Mouse (Mus musculus): ENCODE data around the gene S100a5. TPM values are rescaled to one million over a fixed set of nuclear protein-coding genes. Genes with fewer than 3 reads are reported as not detected.

S100a5 gene
- polyA plus RNA-seq, 1 experiment from 2014 or later: not detected

DNA sequence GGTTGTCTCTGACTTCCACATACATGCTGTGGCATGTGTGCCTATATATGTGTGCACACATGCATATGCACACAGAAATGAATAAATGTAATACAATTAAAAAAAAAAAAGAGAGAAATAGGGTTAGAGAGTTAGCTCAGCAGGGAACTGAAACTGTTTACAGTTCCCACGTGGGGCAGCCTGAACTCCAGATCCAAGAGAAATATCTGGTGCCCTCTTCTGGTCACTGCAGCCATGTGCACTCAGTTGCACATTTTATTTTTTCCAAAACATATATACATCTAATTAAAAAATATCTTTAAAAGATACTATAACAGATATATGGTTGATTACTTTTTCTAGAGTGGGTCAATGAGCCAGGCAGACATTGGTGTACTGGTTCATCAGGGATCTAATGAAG, 9.3 kb downstream of the S100a5 start:
- no peak overlapping the region for H3K27ac ChIP-seq (replicated peaks; ENCODE audit: low read depth, low read length)
- H3K4me2 ChIP-seq (ENCODE audit: low read depth, low read length): no peak overlapping the region
- no peaks in the 10 kb centered on the region for H3K9me3 ChIP-seq (replicated peaks; ENCODE audit: control insufficient read depth, low read length)
- ATAC-seq (replicated peaks; ENCODE audit: insufficient number of reproducible peaks, low FRiP score, low TSS enrichment, low read depth) (no peak), DNase-seq (ENCODE audit: low spot score) (no peak)
- no peaks in the 10 kb centered on the region for H3K4me1 ChIP-seq (ENCODE audit: control insufficient read depth, insufficient read depth, low read length)
- H3K36me3 ChIP-seq (replicated peaks; ENCODE audit: control insufficient read depth, insufficient read depth, low read depth, low read length): no peaks in the 10 kb centered on the region
- H3K4me3 ChIP-seq (ENCODE audit: low read depth, low read length): no peak overlapping the region
- no peak overlapping the region for H3K9ac ChIP-seq (replicated peaks; ENCODE audit: low read length)
- 8% methylated on average over 1 of the region's 1 CpGs for WGBS
- no peaks in the 10 kb centered on the region for H3K27me3 ChIP-seq (ENCODE audit: control insufficient read depth, insufficient read depth, low read length)

DNA sequence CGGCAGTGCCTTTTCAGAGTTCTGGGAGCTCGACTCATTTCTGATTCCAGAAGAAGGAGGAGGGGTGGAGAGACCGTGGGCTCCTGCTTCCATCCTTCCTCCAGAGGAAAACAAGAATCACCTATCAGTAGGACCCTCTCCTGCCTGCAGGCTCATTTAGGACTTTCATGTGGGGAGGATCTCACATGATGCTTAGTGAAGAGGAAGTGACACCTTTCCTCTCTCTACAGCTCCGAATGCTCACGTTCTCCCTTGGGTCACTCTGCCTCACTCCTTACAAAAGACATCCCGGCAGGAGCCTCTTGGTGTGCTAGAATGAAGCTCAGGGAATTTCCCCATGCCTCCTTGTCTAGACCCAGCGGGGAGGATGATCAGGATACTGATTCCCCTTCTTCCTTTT, 13.2 kb downstream of the S100a5 start:
- no peak overlapping the region for H3K4me2 ChIP-seq (ENCODE audit: low read depth, low read length)
- no peak overlapping the region for H3K9ac ChIP-seq (replicated peaks; ENCODE audit: low read length)
- H3K36me3 ChIP-seq (replicated peaks; ENCODE audit: control insufficient read depth, insufficient read depth, low read depth, low read length): no peaks in the 10 kb centered on the region
- ATAC-seq (replicated peaks; ENCODE audit: insufficient number of reproducible peaks, low FRiP score, low TSS enrichment, low read depth): no peak
- DNase-seq (ENCODE audit: low spot score): no peak
- H3K9me3 ChIP-seq (replicated peaks; ENCODE audit: control insufficient read depth, low read length): no peaks in the 10 kb centered on the region
- no peak overlapping the region for H3K27ac ChIP-seq (replicated peaks; ENCODE audit: low read depth, low read length)
- no peaks in the 10 kb centered on the region for H3K27me3 ChIP-seq (ENCODE audit: control insufficient read depth, insufficient read depth, low read length)
- H3K4me1 ChIP-seq (ENCODE audit: control insufficient read depth, insufficient read depth, low read length): no peaks in the 10 kb centered on the region
- WGBS: 53% methylated on average over 7 of the region's 7 CpGs
- H3K4me3 ChIP-seq (ENCODE audit: low read depth, low read length): no peak overlapping the region

DNA sequence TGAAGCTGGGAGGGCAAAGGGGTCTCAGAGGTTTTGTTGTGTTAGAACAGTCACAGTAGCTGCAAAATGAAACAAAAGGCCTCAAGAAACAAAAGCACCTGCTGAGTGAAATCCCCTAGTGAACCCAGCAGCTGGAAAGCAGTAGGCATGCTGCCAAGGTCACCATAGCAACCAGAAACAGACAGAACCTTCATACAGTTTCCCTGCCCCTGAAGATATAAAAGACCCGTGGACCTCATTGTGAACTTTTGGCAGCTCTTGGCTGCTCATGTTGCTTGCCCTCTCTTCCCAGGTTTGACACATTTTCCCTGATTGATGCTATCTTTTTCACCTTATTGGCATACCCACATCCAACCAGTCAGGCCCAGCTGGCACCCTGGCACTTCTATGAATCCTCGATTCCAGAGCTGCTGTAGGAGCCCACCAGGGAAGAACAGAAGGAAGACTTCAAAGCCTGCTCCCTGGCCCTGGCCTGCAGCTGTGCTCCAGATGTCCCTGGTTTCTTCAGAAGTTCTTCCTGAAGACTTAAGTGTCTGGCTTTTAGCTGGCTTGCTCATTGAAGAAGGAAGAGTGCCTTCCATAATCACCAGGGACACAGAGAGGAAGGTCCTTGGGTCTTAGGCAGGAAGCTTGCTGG, 15.2 kb downstream of the S100a5 start:
- 22% methylated on average over 2 of the region's 2 CpGs for WGBS
- Histone ChIP-seq H3K27ac (replicated peaks; ENCODE audit: low read depth, low read length) (no peak overlapping the region), H3K9ac (replicated peaks; ENCODE audit: low read length) (no peak overlapping the region), H3K27me3 (ENCODE audit: control insufficient read depth, insufficient read depth, low read length) (no peaks in the 10 kb centered on the region), H3K4me3 (ENCODE audit: low read depth, low read length) (no peak overlapping the region), H3K36me3 (replicated peaks; ENCODE audit: control insufficient read depth, insufficient read depth, low read depth, low read length) (no peaks in the 10 kb centered on the region), H3K4me1 (ENCODE audit: control insufficient read depth, insufficient read depth, low read length) (no peaks in the 10 kb centered on the region), H3K9me3 (replicated peaks; ENCODE audit: control insufficient read depth, low read length) (no peaks in the 10 kb centered on the region), H3K4me2 (ENCODE audit: low read depth, low read length) (no peak overlapping the region)
- 0 out of 2 replicates have a peak, but pooled peaks have one; percentile 34 for ATAC-seq (replicated peaks; ENCODE audit: insufficient number of reproducible peaks, low FRiP score, low TSS enrichment, low read depth)
- peak; percentile 66 for DNase-seq (ENCODE audit: low spot score)

DNA sequence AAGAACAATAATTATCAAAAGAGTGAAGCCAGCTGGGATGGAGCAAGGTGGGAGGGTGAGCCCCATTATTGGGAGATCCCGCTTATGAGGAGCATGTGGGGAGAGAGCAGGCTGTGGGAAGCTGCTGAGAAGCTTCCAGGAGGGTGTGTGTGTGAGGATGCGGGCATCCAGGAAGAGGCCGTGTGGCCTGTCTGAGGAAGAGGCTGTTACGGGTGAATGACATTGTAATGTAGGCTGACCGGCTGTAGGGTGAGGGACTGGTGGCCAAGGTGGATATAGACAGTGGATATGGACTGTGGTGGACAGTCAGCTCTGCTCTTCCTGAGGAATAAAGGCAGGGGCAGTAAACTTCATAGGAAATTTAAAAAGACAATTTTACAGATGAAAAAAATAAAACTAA, 17.2 kb downstream of the S100a5 start:
- Histone ChIP-seq H3K27me3 (ENCODE audit: control insufficient read depth, insufficient read depth, low read length) (no peaks in the 10 kb centered on the region), H3K4me2 (ENCODE audit: low read depth, low read length) (no peak overlapping the region), H3K27ac (replicated peaks; ENCODE audit: low read depth, low read length) (no peak overlapping the region), H3K9me3 (replicated peaks; ENCODE audit: control insufficient read depth, low read length) (no peaks in the 10 kb centered on the region), H3K4me1 (ENCODE audit: control insufficient read depth, insufficient read depth, low read length) (no peaks in the 10 kb centered on the region), H3K4me3 (ENCODE audit: low read depth, low read length) (no peak overlapping the region), H3K36me3 (replicated peaks; ENCODE audit: control insufficient read depth, insufficient read depth, low read depth, low read length) (no peaks in the 10 kb centered on the region), H3K9ac (replicated peaks; ENCODE audit: low read length) (no peak overlapping the region)
- no peak for ATAC-seq (replicated peaks; ENCODE audit: insufficient number of reproducible peaks, low FRiP score, low TSS enrichment, low read depth)
- no peak for DNase-seq (ENCODE audit: low spot score)
- WGBS: 77% methylated on average over 5 of the region's 5 CpGs

DNA sequence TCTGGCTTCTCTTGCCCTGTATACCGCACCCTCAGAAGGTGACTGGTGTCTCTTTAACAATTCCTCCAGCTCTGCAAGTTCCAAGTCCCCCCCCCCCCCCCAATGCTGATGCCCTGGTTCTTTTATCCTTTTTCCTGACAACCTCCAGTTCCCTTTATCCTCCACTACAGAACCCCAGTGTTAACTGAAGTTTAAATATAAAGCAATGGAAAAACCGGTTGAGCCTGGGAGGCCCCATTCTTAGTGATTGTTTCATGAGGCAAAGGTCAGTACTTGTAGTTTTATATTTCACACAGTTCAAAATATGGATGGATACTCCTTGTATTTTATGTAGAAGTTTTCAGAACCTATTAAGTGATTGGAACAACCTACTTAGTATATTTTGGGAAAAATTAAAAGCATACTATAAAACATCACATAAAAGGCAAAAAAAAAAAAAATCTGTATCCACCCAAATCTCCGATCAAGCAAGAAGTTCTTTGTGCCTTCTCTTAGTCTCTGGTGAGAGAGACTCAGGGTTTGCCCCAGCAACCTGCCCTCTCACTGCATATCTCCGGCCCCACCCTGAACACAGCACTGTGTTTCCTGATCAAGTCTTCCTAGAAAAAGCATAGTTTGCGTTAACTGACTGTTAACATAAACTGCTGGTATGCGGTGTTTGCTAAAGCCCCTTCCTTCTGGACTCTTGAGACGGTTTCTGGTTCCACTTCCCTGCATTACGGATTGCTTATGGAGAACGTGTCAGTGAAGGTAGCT, 18.1 kb downstream of the S100a5 start:
- Histone ChIP-seq H3K9ac (replicated peaks; ENCODE audit: low read length) (no peak overlapping the region), H3K9me3 (replicated peaks; ENCODE audit: control insufficient read depth, low read length) (no peaks in the 10 kb centered on the region), H3K27me3 (ENCODE audit: control insufficient read depth, insufficient read depth, low read length) (no peaks in the 10 kb centered on the region), H3K4me1 (ENCODE audit: control insufficient read depth, insufficient read depth, low read length) (no peaks in the 10 kb centered on the region), H3K36me3 (replicated peaks; ENCODE audit: control insufficient read depth, insufficient read depth, low read depth, low read length) (no peaks in the 10 kb centered on the region), H3K27ac (replicated peaks; ENCODE audit: low read depth, low read length) (no peak overlapping the region), H3K4me3 (ENCODE audit: low read depth, low read length) (no peak overlapping the region), H3K4me2 (ENCODE audit: low read depth, low read length) (no peak overlapping the region)
- ATAC-seq (replicated peaks; ENCODE audit: insufficient number of reproducible peaks, low FRiP score, low TSS enrichment, low read depth): no peak
- DNase-seq (ENCODE audit: low spot score): no peak
- 74% methylated on average over 9 of the region's 9 CpGs for WGBS

DNA sequence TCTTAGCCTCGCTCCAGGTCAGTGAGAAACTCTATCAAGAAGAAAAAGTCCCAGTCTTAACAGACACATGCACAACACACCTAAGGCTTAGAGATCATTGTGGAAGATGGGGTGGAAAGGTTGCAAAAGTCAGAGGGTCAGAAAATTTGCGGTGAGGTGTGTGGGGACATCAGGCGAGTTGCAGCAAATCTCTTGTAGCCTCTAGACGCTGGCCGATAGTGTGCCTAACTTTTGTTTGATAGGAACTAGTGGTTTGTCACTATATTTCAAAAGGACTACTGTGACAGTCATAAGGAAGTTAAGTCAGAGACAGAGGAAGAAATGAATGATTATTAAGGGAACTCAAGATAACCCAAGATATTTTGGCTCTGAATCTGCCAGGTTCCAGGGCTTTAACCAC, 19.0 kb downstream of the S100a5 start:
- H3K27ac ChIP-seq (replicated peaks; ENCODE audit: low read depth, low read length): no peak overlapping the region
- no peak overlapping the region for H3K4me3 ChIP-seq (ENCODE audit: low read depth, low read length)
- no peak for ATAC-seq (replicated peaks; ENCODE audit: insufficient number of reproducible peaks, low FRiP score, low TSS enrichment, low read depth)
- no peak for DNase-seq (ENCODE audit: low spot score)
- no peak overlapping the region for H3K4me2 ChIP-seq (ENCODE audit: low read depth, low read length)
- 91% methylated on average over 5 of the region's 5 CpGs for WGBS
- H3K27me3 ChIP-seq (ENCODE audit: control insufficient read depth, insufficient read depth, low read length): no peaks in the 10 kb centered on the region
- H3K4me1 ChIP-seq (ENCODE audit: control insufficient read depth, insufficient read depth, low read length): no peaks in the 10 kb centered on the region
- no peak overlapping the region for H3K9ac ChIP-seq (replicated peaks; ENCODE audit: low read length)
- no peaks in the 10 kb centered on the region for H3K9me3 ChIP-seq (replicated peaks; ENCODE audit: control insufficient read depth, low read length)
- H3K36me3 ChIP-seq (replicated peaks; ENCODE audit: control insufficient read depth, insufficient read depth, low read depth, low read length): no peaks in the 10 kb centered on the region

DNA sequence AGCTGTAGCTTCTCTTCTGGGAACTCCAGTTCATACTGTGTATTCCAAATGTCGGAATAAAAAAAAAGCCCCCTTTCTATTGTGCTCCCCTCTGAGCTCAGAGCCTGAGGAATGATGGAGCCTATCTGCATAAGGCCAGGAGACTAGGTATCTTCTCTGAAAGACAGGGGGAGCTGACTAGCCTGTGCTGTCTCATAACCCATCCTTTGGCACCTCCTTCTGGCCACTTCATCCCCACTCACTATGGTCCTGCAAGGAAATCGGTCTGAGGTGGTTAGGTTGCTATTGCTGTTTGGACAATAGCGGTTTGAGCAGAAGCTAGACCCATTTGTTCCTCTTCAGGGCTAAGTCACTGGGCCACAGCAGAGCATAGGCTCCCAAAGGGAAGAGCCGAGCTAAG, 19.5 kb downstream of the S100a5 start:
- WGBS: 61% methylated on average over 4 of the region's 4 CpGs
- no peak for ATAC-seq (replicated peaks; ENCODE audit: insufficient number of reproducible peaks, low FRiP score, low TSS enrichment, low read depth)
- DNase-seq (ENCODE audit: low spot score): no peak

DNA sequence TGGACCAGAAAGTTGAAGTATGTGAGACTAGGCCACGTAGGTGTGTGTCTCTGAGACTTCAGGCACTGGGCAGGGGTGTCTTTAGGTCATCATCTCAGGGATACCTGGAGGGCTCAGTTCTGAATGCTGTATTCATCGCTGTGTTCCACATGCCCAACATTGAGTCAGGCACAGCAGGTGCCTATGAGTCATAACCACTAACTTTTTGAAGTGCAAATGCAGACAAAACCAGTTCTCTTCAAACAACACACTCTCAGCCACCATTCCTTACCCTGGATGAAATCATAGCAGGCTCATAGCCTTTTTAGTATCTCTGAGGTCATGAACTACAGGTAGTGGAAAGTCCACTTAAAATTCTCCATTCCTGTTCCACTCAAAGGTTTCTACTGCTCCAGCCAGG, 21.0 kb downstream of the S100a5 start:
- H3K4me2 ChIP-seq (ENCODE audit: low read depth, low read length): no peak overlapping the region
- WGBS: 80% methylated on average over 2 of the region's 2 CpGs
- H3K27me3 ChIP-seq (ENCODE audit: control insufficient read depth, insufficient read depth, low read length): no peaks in the 10 kb centered on the region
- no peaks in the 10 kb centered on the region for H3K36me3 ChIP-seq (replicated peaks; ENCODE audit: control insufficient read depth, insufficient read depth, low read depth, low read length)
- no peaks in the 10 kb centered on the region for H3K4me1 ChIP-seq (ENCODE audit: control insufficient read depth, insufficient read depth, low read length)
- DNase-seq (ENCODE audit: low spot score) (no peak), ATAC-seq (replicated peaks; ENCODE audit: insufficient number of reproducible peaks, low FRiP score, low TSS enrichment, low read depth) (no peak)
- no peak overlapping the region for H3K4me3 ChIP-seq (ENCODE audit: low read depth, low read length)
- H3K9ac ChIP-seq (replicated peaks; ENCODE audit: low read length): no peak overlapping the region
- no peak overlapping the region for H3K27ac ChIP-seq (replicated peaks; ENCODE audit: low read depth, low read length)
- no peaks in the 10 kb centered on the region for H3K9me3 ChIP-seq (replicated peaks; ENCODE audit: control insufficient read depth, low read length)

More for the DNA sequence above, 19.5 kb downstream of the S100a5 start:
- no peak overlapping the region for H3K4me2 ChIP-seq (ENCODE audit: low read depth, low read length)
- no peak overlapping the region for H3K9ac ChIP-seq (replicated peaks; ENCODE audit: low read length)
- H3K36me3 ChIP-seq (replicated peaks; ENCODE audit: control insufficient read depth, insufficient read depth, low read depth, low read length): no peaks in the 10 kb centered on the region
- no peaks in the 10 kb centered on the region for H3K9me3 ChIP-seq (replicated peaks; ENCODE audit: control insufficient read depth, low read length)
- no peak overlapping the region for H3K27ac ChIP-seq (replicated peaks; ENCODE audit: low read depth, low read length)
- H3K4me1 ChIP-seq (ENCODE audit: control insufficient read depth, insufficient read depth, low read length): no peaks in the 10 kb centered on the region
- H3K27me3 ChIP-seq (ENCODE audit: control insufficient read depth, insufficient read depth, low read length): no peaks in the 10 kb centered on the region
- no peak overlapping the region for H3K4me3 ChIP-seq (ENCODE audit: low read depth, low read length)
